Mouse (Mus musculus) heart, embryonic 13.5 days (tissue): ENCODE measurements at regions not wholly inside any gene's neighbourhood (a gene's known extent, or its start where the extent isn't known, plus 50 kb on each side); places are given as distances from the start of the nearest gene placed in this dataset.

Experiments
- ATAC-seq: fragments of 200-750 bp; cut with Nextera tagmentation; 2 replicates; pipeline ENCODE4 v1.8.0; 2017; ENCODE audit warnings: moderate TSS enrichment; ENCODE audit not compliant: insufficient number of reproducible peaks, low FRiP score, low TSS enrichment; ENCODE audit errors: extremely low read depth
- H3K27ac ChIP-seq: fragments of 300-500 bp; sonication (generic); replicated peaks from 2 replicates; pipeline ENCODE4 v1.5.1; 2015; ENCODE audit warnings: moderate library complexity, mild to moderate bottlenecking, inconsistent platforms
- H3K27me3 ChIP-seq: fragments of 300-500 bp; sonication (generic); replicated peaks from 2 replicates; pipeline ENCODE4 v1.6.1; 2015; ENCODE audit warnings: mild to moderate bottlenecking, inconsistent platforms
- H3K36me3 ChIP-seq: fragments of 300-500 bp; sonication (generic); 2 replicates; pipeline ENCODE4 v1.6.1; 2015; ENCODE audit warnings: mild to moderate bottlenecking, inconsistent platforms
- H3K4me1 ChIP-seq: fragments of 300-500 bp; sonication (generic); 2 replicates; pipeline ENCODE4 v1.6.1; 2015; ENCODE audit warnings: inconsistent platforms
- H3K4me2 ChIP-seq: fragments of 300-500 bp; sonication (generic); 2 replicates; pipeline ENCODE4 v1.6.1; 2015; ENCODE audit warnings: inconsistent platforms, mild to moderate bottlenecking, moderate library complexity
- H3K4me3 ChIP-seq: fragments of 300-500 bp; sonication (generic); 2 replicates; pipeline ENCODE4 v1.5.1; 2015; ENCODE audit warnings: moderate library complexity, mild to moderate bottlenecking, inconsistent platforms
- H3K9ac ChIP-seq: fragments of 300-500 bp; sonication (generic); 2 replicates; pipeline ENCODE4 v1.6.1; 2015; ENCODE audit warnings: inconsistent platforms, mild to moderate bottlenecking, moderate library complexity
- H3K9me3 ChIP-seq: fragments of 300-500 bp; sonication (generic); 2 replicates; pipeline ENCODE4 v1.6.1; 2016; ENCODE audit warnings: inconsistent platforms
- WGBS: fragments of 180-500 bp; shearing (Covaris S2); methylation state at CpG from one replicate; pipeline ENCODE4 v1.1.7; 2015; ENCODE audit warnings: mixed read lengths; 5-methylcytosine and 5-hydroxymethylcytosine counted together

- Histone ChIP-seq H3K27ac (no peak overlapping the region), H3K9me3 (no peaks in the 10 kb centered on the region), H3K4me3 (no peak overlapping the region), H3K9ac (no peak overlapping the region), H3K27me3 (no peaks in the 10 kb centered on the region), H3K4me2 (no peak overlapping the region), H3K36me3 (no peaks in the 10 kb centered on the region), H3K4me1 (no peaks in the 10 kb centered on the region; the same call in 1 of the 2 replicates)
- WGBS: 56% methylated on average over 7 of the region's 7 CpGs
- ATAC-seq: no peak
These were observed 569.0 kb upstream of the Intu start for GRCm38 (mm10) chr3:39961836-39962640.

GRCm38 (mm10) chr3:39965431-39965830 is 565.7 kb upstream of the Intu start:
- WGBS: 72% methylated on average over 2 of the region's 2 CpGs

GRCm38 (mm10) chr3:39966390-39966789 is 564.7 kb upstream of the Intu start:
- Histone ChIP-seq H3K9ac (no peak overlapping the region), H3K9me3 (no peaks in the 10 kb centered on the region), H3K4me1 (no peaks in the 10 kb centered on the region; the same call in 1 of the 2 replicates), H3K27ac (no peak overlapping the region), H3K27me3 (no peaks in the 10 kb centered on the region), H3K4me2 (no peak overlapping the region), H3K4me3 (no peak overlapping the region), H3K36me3 (no peaks in the 10 kb centered on the region)
- 71% methylated on average over 2 of the region's 2 CpGs for WGBS
- no peak for ATAC-seq

More at GRCm38 (mm10) chr3:39965431-39965830, 565.7 kb upstream of the Intu start:
- Histone ChIP-seq H3K27ac (no peak overlapping the region), H3K9ac (no peak overlapping the region), H3K4me2 (no peak overlapping the region), H3K36me3 (no peaks in the 10 kb centered on the region), H3K9me3 (no peaks in the 10 kb centered on the region), H3K4me3 (no peak overlapping the region), H3K27me3 (no peaks in the 10 kb centered on the region), H3K4me1 (no peaks in the 10 kb centered on the region; the same call in 1 of the 2 replicates)
- ATAC-seq: no peak

GRCm38 (mm10) chr3:39976937-39977336 is 554.1 kb upstream of the Intu start:
- no peak overlapping the region for H3K4me2 ChIP-seq
- no peaks in the 10 kb centered on the region for H3K27me3 ChIP-seq
- H3K4me1 ChIP-seq: no peaks in the 10 kb centered on the region
- no peak overlapping the region for H3K4me3 ChIP-seq
- 0 out of 2 replicates have a peak, but pooled peaks cover 4% of the 10 kb centered on the region for H3K9me3 ChIP-seq
- no peak for ATAC-seq
- no peak overlapping the region for H3K27ac ChIP-seq
- no peak overlapping the region for H3K9ac ChIP-seq
- no peaks in the 10 kb centered on the region for H3K36me3 ChIP-seq
- 87% methylated on average over 2 of the region's 2 CpGs for WGBS

GRCm38 (mm10) chr3:39978916-39979679 is 552.0 kb upstream of the Intu start:
- Histone ChIP-seq H3K27me3 (no peaks in the 10 kb centered on the region), H3K4me2 (no peak overlapping the region), H3K4me3 (no peak overlapping the region), H3K4me1 (no peaks in the 10 kb centered on the region), H3K9ac (no peak overlapping the region), H3K36me3 (no peaks in the 10 kb centered on the region), H3K27ac (no peak overlapping the region), H3K9me3 (no peaks in the 10 kb centered on the region)
- no peak for ATAC-seq
- 20% methylated on average over 3 of the region's 3 CpGs for WGBS

GRCm38 (mm10) chr3:39982656-39983055 is 548.4 kb upstream of the Intu start:
- Histone ChIP-seq H3K27ac (no peak overlapping the region), H3K36me3 (no peaks in the 10 kb centered on the region), H3K27me3 (no peaks in the 10 kb centered on the region), H3K4me3 (no peak overlapping the region), H3K9me3 (0 out of 2 replicates have a peak, but pooled peaks cover 3% of the 10 kb centered on the region), H3K9ac (no peak overlapping the region), H3K4me2 (no peak overlapping the region), H3K4me1 (no peaks in the 10 kb centered on the region)
- ATAC-seq: no peak

- no peaks in the 10 kb centered on the region for H3K36me3 ChIP-seq
- no peaks in the 10 kb centered on the region for H3K4me1 ChIP-seq
- no peaks in the 10 kb centered on the region for H3K27me3 ChIP-seq
- no peak overlapping the region for H3K4me3 ChIP-seq
- H3K9me3 ChIP-seq: peaks cover 11% of the 10 kb centered on the region; the same call in 1 of the 2 replicates
- no peak overlapping the region for H3K27ac ChIP-seq
- H3K4me2 ChIP-seq: no peak overlapping the region
- no peak for ATAC-seq
- no peak overlapping the region for H3K9ac ChIP-seq
- 67% methylated on average over 1 of the region's 1 CpGs for WGBS
These were observed 543.4 kb upstream of the Intu start for GRCm38 (mm10) chr3:39987710-39988109.

GRCm38 (mm10) chr3:39998628-39999027 is 532.5 kb upstream of the Intu start:
- no peak for ATAC-seq
- Histone ChIP-seq H3K36me3 (no peaks in the 10 kb centered on the region), H3K4me3 (no peak overlapping the region), H3K27ac (no peak overlapping the region), H3K4me1 (no peaks in the 10 kb centered on the region), H3K9ac (no peak overlapping the region), H3K27me3 (no peaks in the 10 kb centered on the region), H3K4me2 (no peak overlapping the region), H3K9me3 (no peaks in the 10 kb centered on the region)
- 38% methylated on average over 5 of the region's 5 CpGs for WGBS

- no peaks in the 10 kb centered on the region for H3K36me3 ChIP-seq
- H3K9me3 ChIP-seq: no peaks in the 10 kb centered on the region
- no peaks in the 10 kb centered on the region for H3K4me1 ChIP-seq
- H3K4me2 ChIP-seq: no peak overlapping the region
- H3K4me3 ChIP-seq: no peak overlapping the region
- no peak overlapping the region for H3K27ac ChIP-seq
- no peak for ATAC-seq
- H3K9ac ChIP-seq: no peak overlapping the region
- WGBS: 76% methylated on average over 1 of the region's 1 CpGs
- no peaks in the 10 kb centered on the region for H3K27me3 ChIP-seq
These were observed 531.2 kb upstream of the Intu start for GRCm38 (mm10) chr3:39999846-40000245.

- Histone ChIP-seq H3K27me3 (no peaks in the 10 kb centered on the region), H3K9ac (no peak overlapping the region), H3K4me2 (no peak overlapping the region), H3K4me3 (no peak overlapping the region), H3K4me1 (no peaks in the 10 kb centered on the region), H3K36me3 (no peaks in the 10 kb centered on the region), H3K9me3 (no peaks in the 10 kb centered on the region), H3K27ac (no peak overlapping the region)
- no peak for ATAC-seq
- WGBS: 67% methylated on average over 3 of the region's 3 CpGs
These were observed 528.2 kb upstream of the Intu start for GRCm38 (mm10) chr3:40002838-40003237.

GRCm38 (mm10) chr3:40010051-40010450 is 521.0 kb upstream of the Intu start:
- Histone ChIP-seq H3K4me2 (no peak overlapping the region), H3K9ac (no peak overlapping the region), H3K27me3 (no peaks in the 10 kb centered on the region), H3K4me3 (no peak overlapping the region), H3K36me3 (no peaks in the 10 kb centered on the region), H3K27ac (no peak overlapping the region), H3K9me3 (no peaks in the 10 kb centered on the region), H3K4me1 (no peaks in the 10 kb centered on the region)
- no peak for ATAC-seq
- 78% methylated on average over 5 of the region's 5 CpGs for WGBS
